Mouse (Mus musculus): ENCODE measurements around the gene Plgrkt.

DNA sequence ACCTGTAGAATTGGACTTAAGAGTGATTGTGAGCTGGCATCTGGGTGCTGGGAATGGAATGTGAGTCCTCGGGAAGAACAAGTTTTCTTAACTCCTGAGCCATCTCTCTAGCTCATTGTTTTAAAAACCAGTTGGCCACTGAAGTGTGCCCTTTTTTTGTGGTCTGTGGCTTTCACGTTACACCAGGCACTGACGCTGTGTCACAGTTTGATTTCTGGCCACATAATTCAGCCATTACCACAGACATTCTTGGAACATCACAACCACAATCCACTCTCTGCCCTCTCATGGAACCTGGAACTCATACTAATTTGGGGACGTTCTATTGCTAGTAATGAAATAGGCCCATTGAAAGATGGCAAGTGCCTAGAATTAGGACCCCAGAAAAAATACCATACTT, 26.2 kb downstream of the Plgrkt start:
- no peak for TF ChIP-seq POLR2A (IDR thresholded peaks at IDR 0.05; ENCODE audit: borderline replicate concordance, insufficient read depth, low read length)
- TF ChIP-seq CTCF (IDR thresholded peaks at IDR 0.05; ENCODE audit: borderline replicate concordance, insufficient read depth, low read depth, low read length) = no peak

All from cerebellum, adult 2 months (tissue).